Mouse (Mus musculus): ENCODE measurements at regions not wholly inside any gene's neighbourhood (a gene's known extent, or its start where the extent isn't known, plus 50 kb on each side); places are given as distances from the start of the nearest gene placed in this dataset.

GRCm38 (mm10) chr15:85674191-85674984 is 60.4 kb upstream of the Ppara start:
- DNase-seq (ENCODE audit: extremely low read depth, low read depth, low spot score) = no peak

- DNase-seq (ENCODE audit: extremely low read depth, low read depth, low spot score) = no peak
These were observed 59.7 kb upstream of the Ppara start for GRCm38 (mm10) chr15:85675126-85675525.

GRCm38 (mm10) chr15:85675736-85676135 is 59.0 kb upstream of the Ppara start:
- no peak for DNase-seq (ENCODE audit: extremely low read depth, low read depth, low spot score)

GRCm38 (mm10) chr15:85676156-85676555 is 58.6 kb upstream of the Ppara start:
- DNase-seq (ENCODE audit: extremely low read depth, low read depth, low spot score) = no peak

- DNase-seq (ENCODE audit: extremely low read depth, low read depth, low spot score) = no peak
These were observed 57.9 kb upstream of the Ppara start for GRCm38 (mm10) chr15:85676871-85677270.

- no peak for DNase-seq (ENCODE audit: extremely low read depth, low read depth, low spot score)
These were observed 57.4 kb upstream of the Ppara start for GRCm38 (mm10) chr15:85677381-85677780.

GRCm38 (mm10) chr15:85677855-85678254 is 56.9 kb upstream of the Ppara start:
- no peak for DNase-seq (ENCODE audit: extremely low read depth, low read depth, low spot score)

- DNase-seq (ENCODE audit: extremely low read depth, low read depth, low spot score) = no peak
These were observed 56.4 kb upstream of the Ppara start for GRCm38 (mm10) chr15:85678351-85678895.

- no peak for DNase-seq (ENCODE audit: extremely low read depth, low read depth, low spot score)
These were observed 55.6 kb upstream of the Ppara start for GRCm38 (mm10) chr15:85678981-85679708.

- no peak for DNase-seq (ENCODE audit: extremely low read depth, low read depth, low spot score)
These were observed 54.8 kb upstream of the Ppara start for GRCm38 (mm10) chr15:85679864-85680428.

- no peak for DNase-seq (ENCODE audit: extremely low read depth, low read depth, low spot score)
These were observed 54.1 kb upstream of the Ppara start for GRCm38 (mm10) chr15:85680460-85681224.

- no peak for DNase-seq (ENCODE audit: extremely low read depth, low read depth, low spot score)
These were observed 52.7 kb upstream of the Ppara start for GRCm38 (mm10) chr15:85682116-85682515.

- no peak for DNase-seq (ENCODE audit: extremely low read depth, low read depth, low spot score)
These were observed 52.0 kb upstream of the Ppara start for GRCm38 (mm10) chr15:85682780-85683179.

- DNase-seq (ENCODE audit: extremely low read depth, low read depth, low spot score) = no peak
These were observed 51.5 kb upstream of the Ppara start for GRCm38 (mm10) chr15:85683271-85683670.

- DNase-seq (ENCODE audit: extremely low read depth, low read depth, low spot score) = no peak
These were observed 51.1 kb upstream of the Ppara start for GRCm38 (mm10) chr15:85683716-85684115.

GRCm38 (mm10) chr15:85684164-85684708 is 50.5 kb upstream of the Ppara start:
- no peak for DNase-seq (ENCODE audit: extremely low read depth, low read depth, low spot score)

GRCm38 (mm10) chr15:85684875-85685274 is 49.9 kb upstream of the Ppara start:
- no peak for DNase-seq (ENCODE audit: extremely low read depth, low read depth, low spot score)

All from fat pad, adult 2 months (tissue).